Mouse (Mus musculus) heart, embryonic 13.5 days (tissue): ENCODE data around the gene Atp1a4. TPM values are rescaled to one million over a fixed set of nuclear protein-coding genes. Genes with fewer than 3 reads are reported as not detected.

Experiments used
- ATAC-seq: fragments of 200-750 bp; cut with Nextera tagmentation; 2 replicates; pipeline ENCODE4 v1.8.0; 2017; ENCODE audit warnings: moderate TSS enrichment; ENCODE audit not compliant: insufficient number of reproducible peaks, low FRiP score, low TSS enrichment; ENCODE audit errors: extremely low read depth
- H3K27ac ChIP-seq: fragments of 300-500 bp; sonication (generic); replicated peaks from 2 replicates; pipeline ENCODE4 v1.5.1; 2015; ENCODE audit warnings: moderate library complexity, mild to moderate bottlenecking, inconsistent platforms
- H3K27me3 ChIP-seq: fragments of 300-500 bp; sonication (generic); replicated peaks from 2 replicates; pipeline ENCODE4 v1.6.1; 2015; ENCODE audit warnings: mild to moderate bottlenecking, inconsistent platforms
- H3K36me3 ChIP-seq: fragments of 300-500 bp; sonication (generic); 2 replicates; pipeline ENCODE4 v1.6.1; 2015; ENCODE audit warnings: mild to moderate bottlenecking, inconsistent platforms
- H3K4me1 ChIP-seq: fragments of 300-500 bp; sonication (generic); 2 replicates; pipeline ENCODE4 v1.6.1; 2015; ENCODE audit warnings: inconsistent platforms
- H3K4me2 ChIP-seq: fragments of 300-500 bp; sonication (generic); 2 replicates; pipeline ENCODE4 v1.6.1; 2015; ENCODE audit warnings: inconsistent platforms, mild to moderate bottlenecking, moderate library complexity
- H3K4me3 ChIP-seq: fragments of 300-500 bp; sonication (generic); 2 replicates; pipeline ENCODE4 v1.5.1; 2015; ENCODE audit warnings: moderate library complexity, mild to moderate bottlenecking, inconsistent platforms
- H3K9ac ChIP-seq: fragments of 300-500 bp; sonication (generic); 2 replicates; pipeline ENCODE4 v1.6.1; 2015; ENCODE audit warnings: inconsistent platforms, mild to moderate bottlenecking, moderate library complexity
- H3K9me3 ChIP-seq: fragments of 300-500 bp; sonication (generic); 2 replicates; pipeline ENCODE4 v1.6.1; 2016; ENCODE audit warnings: inconsistent platforms
- WGBS: fragments of 180-500 bp; shearing (Covaris S2); methylation state at CpG from one replicate; pipeline ENCODE4 v1.1.7; 2015; ENCODE audit warnings: mixed read lengths; 5-methylcytosine and 5-hydroxymethylcytosine counted together
- polyA plus RNA-seq: library from polyadenylated mRNA; unstranded; fragments of >200 nt; fragmentation: Nextera tagmentation; extraction: Ambion mirVana; gene quantifications from 2 replicates; pipeline ENCODE4 v1.2.1, GENCODE M21; 2015

Gene Atp1a4
- 0.21 and 0.52 TPM in 2 replicates for polyA plus RNA-seq

DNA sequence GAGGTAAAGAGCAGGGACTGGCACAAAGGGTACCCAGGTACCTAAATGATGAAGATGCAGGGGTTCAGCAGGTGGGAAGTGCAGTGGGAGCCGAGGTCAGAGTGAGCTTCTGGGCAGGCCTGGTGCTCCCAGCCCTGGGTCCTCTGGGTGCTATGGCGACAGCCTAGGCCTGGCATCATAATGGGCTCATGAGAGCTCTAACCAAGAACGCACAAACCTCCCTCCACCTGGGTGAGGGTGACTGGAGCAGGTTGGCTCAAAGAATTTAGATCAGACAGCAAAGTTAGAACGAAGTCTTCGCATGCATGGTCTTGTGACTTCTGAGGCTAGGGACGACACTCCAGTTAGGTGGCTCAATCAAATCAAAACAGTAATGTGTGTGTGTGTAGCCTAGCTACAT lies at the start of gene Atp1a4:
Gene Atp1a4, minus strand, starts transcription at position 101 of the 400 bp plus-strand sequence.
- H3K27me3 ChIP-seq: no peaks in the 10 kb centered on the region
- H3K36me3 ChIP-seq: no peaks in the 10 kb centered on the region
- H3K4me2 ChIP-seq: no peak within 1 kb of the TSS
- H3K4me1 ChIP-seq: peaks cover 10% of the 10 kb centered on the region; the same call in 1 of the 2 replicates
- no peak for ATAC-seq
- H3K9ac ChIP-seq: no peak within 1 kb of the TSS
- H3K27ac ChIP-seq: no peak within 1 kb of the TSS
- no peaks in the 10 kb centered on the region for H3K9me3 ChIP-seq
- WGBS: 79% methylated on average over 6 of the region's 6 CpGs
- no peak within 1 kb of the TSS for H3K4me3 ChIP-seq

- 63% methylated on average over 10 of the region's 10 CpGs for WGBS
- Histone ChIP-seq H3K36me3 (no peaks in the 10 kb centered on the region), H3K4me2 (no peak overlapping the region), H3K27me3 (no peaks in the 10 kb centered on the region), H3K4me1 (peaks cover 33% of the 10 kb centered on the region), H3K4me3 (no peak overlapping the region), H3K9me3 (no peaks in the 10 kb centered on the region), H3K9ac (peak overlapping the region; percentile 29), H3K27ac (no peak overlapping the region)
- no peak for ATAC-seq
These were observed 49.7 kb upstream of the Atp1a4 start for GRCm38 (mm10) chr1:172307936-172308335.

GRCm38 (mm10) chr1:172306885-172307284 lies 48.7 kb upstream of the Atp1a4 start:
- H3K27ac ChIP-seq: no peak overlapping the region
- WGBS: 64% methylated on average over 5 of the region's 6 CpGs
- H3K36me3 ChIP-seq: no peaks in the 10 kb centered on the region
- H3K9ac ChIP-seq: no peak overlapping the region
- H3K4me2 ChIP-seq: no peak overlapping the region
- H3K9me3 ChIP-seq: no peaks in the 10 kb centered on the region
- no peak overlapping the region for H3K4me3 ChIP-seq
- no peak for ATAC-seq
- H3K4me1 ChIP-seq: peaks cover 39% of the 10 kb centered on the region
- H3K27me3 ChIP-seq: no peaks in the 10 kb centered on the region

- H3K4me3 ChIP-seq: no peak overlapping the region
- no peak overlapping the region for H3K9ac ChIP-seq
- no peak overlapping the region for H3K27ac ChIP-seq
- WGBS: 65% methylated on average over 4 of the region's 4 CpGs
- H3K27me3 ChIP-seq: no peaks in the 10 kb centered on the region
- no peaks in the 10 kb centered on the region for H3K9me3 ChIP-seq
- H3K4me2 ChIP-seq: no peak overlapping the region
- ATAC-seq: no peak
- no peaks in the 10 kb centered on the region for H3K36me3 ChIP-seq
- peaks cover 43% of the 10 kb centered on the region for H3K4me1 ChIP-seq
These were observed 48.0 kb upstream of the Atp1a4 start for GRCm38 (mm10) chr1:172306196-172306595.

- no peak overlapping the region for H3K4me3 ChIP-seq
- WGBS: 73% methylated on average over 3 of the region's 3 CpGs
- ATAC-seq: no peak
- peaks cover 43% of the 10 kb centered on the region for H3K4me1 ChIP-seq
- no peak overlapping the region for H3K4me2 ChIP-seq
- H3K9ac ChIP-seq: no peak overlapping the region
- H3K36me3 ChIP-seq: no peaks in the 10 kb centered on the region
- H3K27me3 ChIP-seq: no peaks in the 10 kb centered on the region
- H3K27ac ChIP-seq: no peak overlapping the region
- H3K9me3 ChIP-seq: no peaks in the 10 kb centered on the region
These were observed 47.4 kb upstream of the Atp1a4 start for GRCm38 (mm10) chr1:172305635-172306034.

- H3K4me1 ChIP-seq: peaks cover 43% of the 10 kb centered on the region
These were observed 46.9 kb upstream of the Atp1a4 start for GRCm38 (mm10) chr1:172305153-172305552.

GRCm38 (mm10) chr1:172304443-172304842 lies 46.2 kb upstream of the Atp1a4 start:
- WGBS: 39% methylated on average over 6 of the region's 6 CpGs
- no peak overlapping the region for H3K27ac ChIP-seq
- peaks cover 48% of the 10 kb centered on the region for H3K4me1 ChIP-seq

More at GRCm38 (mm10) chr1:172305153-172305552, 46.9 kb upstream of the Atp1a4 start:
- no peak overlapping the region for H3K9ac ChIP-seq
- H3K27me3 ChIP-seq: no peaks in the 10 kb centered on the region
- no peak overlapping the region for H3K27ac ChIP-seq
- 91% methylated on average over 2 of the region's 2 CpGs for WGBS
- no peak for ATAC-seq
- H3K4me3 ChIP-seq: no peak overlapping the region
- no peaks in the 10 kb centered on the region for H3K9me3 ChIP-seq
- no peak overlapping the region for H3K4me2 ChIP-seq
- H3K36me3 ChIP-seq: no peaks in the 10 kb centered on the region

DNA sequence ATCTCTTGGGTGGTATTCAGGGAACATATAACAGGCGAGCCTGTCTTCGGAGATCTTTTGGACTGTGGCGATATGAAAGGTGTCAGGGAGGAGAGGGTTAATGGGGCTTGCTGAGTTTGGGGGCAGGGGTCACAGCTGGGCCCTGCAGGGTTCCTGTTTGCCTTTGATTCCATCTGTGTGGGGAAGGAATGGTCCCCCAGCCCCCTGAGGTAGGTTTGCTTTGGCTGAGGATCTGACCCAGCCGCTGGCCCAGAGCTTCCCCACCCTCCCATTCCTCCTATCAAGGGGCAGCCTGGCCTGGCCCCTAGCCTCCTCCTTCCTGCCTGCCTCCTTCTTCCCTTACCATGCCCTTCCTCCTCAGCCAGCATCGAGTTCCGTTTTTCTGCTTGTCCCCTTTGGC lies 44.6 kb upstream of the Atp1a4 start:
- Histone ChIP-seq H3K9ac (no peak overlapping the region), H3K4me2 (no peak overlapping the region), H3K27me3 (no peaks in the 10 kb centered on the region), H3K9me3 (no peaks in the 10 kb centered on the region), H3K27ac (no peak overlapping the region), H3K4me1 (peaks cover 62% of the 10 kb centered on the region), H3K36me3 (no peaks in the 10 kb centered on the region), H3K4me3 (no peak overlapping the region)
- WGBS: 38% methylated on average over 6 of the region's 6 CpGs
- no peak for ATAC-seq

More at GRCm38 (mm10) chr1:172304443-172304842, 46.2 kb upstream of the Atp1a4 start:
- no peak for ATAC-seq
- no peak overlapping the region for H3K4me2 ChIP-seq
- no peaks in the 10 kb centered on the region for H3K36me3 ChIP-seq
- H3K9ac ChIP-seq: no peak overlapping the region
- no peaks in the 10 kb centered on the region for H3K27me3 ChIP-seq
- no peaks in the 10 kb centered on the region for H3K9me3 ChIP-seq
- H3K4me3 ChIP-seq: no peak overlapping the region

DNA sequence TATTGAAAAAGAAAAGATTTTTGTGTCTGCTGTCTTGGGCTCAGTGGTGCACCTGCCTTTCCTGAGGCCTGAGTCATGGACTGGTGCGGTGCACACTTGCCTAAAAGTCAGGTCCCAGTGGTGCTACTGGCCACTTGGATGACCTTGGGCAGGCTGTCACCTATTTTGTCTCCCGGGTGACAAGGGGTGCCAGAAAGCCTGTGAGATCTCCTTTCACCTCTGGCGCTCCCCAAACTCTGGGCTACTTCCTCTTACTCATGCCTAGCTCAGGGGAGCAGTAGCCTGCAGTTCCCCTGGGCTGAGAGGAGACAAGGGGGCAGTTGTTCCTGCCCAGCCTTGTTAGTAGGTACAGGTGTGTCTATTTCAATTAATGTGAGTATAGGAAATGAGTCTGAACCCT lies 44.1 kb upstream of the Atp1a4 start:
- Histone ChIP-seq H3K4me3 (no peak overlapping the region), H3K27me3 (no peaks in the 10 kb centered on the region), H3K4me1 (peaks cover 67% of the 10 kb centered on the region), H3K9ac (no peak overlapping the region), H3K27ac (no peak overlapping the region), H3K4me2 (no peak overlapping the region), H3K36me3 (no peaks in the 10 kb centered on the region), H3K9me3 (no peaks in the 10 kb centered on the region)
- WGBS: 58% methylated on average over 3 of the region's 3 CpGs
- ATAC-seq: no peak

GRCm38 (mm10) chr1:172301180-172301579 lies 43.0 kb upstream of the Atp1a4 start:
- H3K4me1 ChIP-seq: peaks cover 79% of the 10 kb centered on the region
- H3K4me2 ChIP-seq: no peak overlapping the region
- no peaks in the 10 kb centered on the region for H3K27me3 ChIP-seq
- peak overlapping the region; percentile 28; the same call in 1 of the 2 replicates for H3K9ac ChIP-seq
- H3K27ac ChIP-seq: peak overlapping the region; percentile 80
- no peaks in the 10 kb centered on the region for H3K9me3 ChIP-seq
- H3K4me3 ChIP-seq: no peak overlapping the region
- WGBS: 63% methylated on average over 12 of the region's 12 CpGs
- no peaks in the 10 kb centered on the region for H3K36me3 ChIP-seq
- ATAC-seq: no peak

- Histone ChIP-seq H3K27me3 (no peaks in the 10 kb centered on the region), H3K4me1 (peaks cover 88% of the 10 kb centered on the region), H3K4me2 (no peak overlapping the region), H3K9ac (peak overlapping the region; percentile 42; the same call in 1 of the 2 replicates), H3K9me3 (no peaks in the 10 kb centered on the region), H3K36me3 (no peaks in the 10 kb centered on the region), H3K4me3 (no peak overlapping the region), H3K27ac (peak overlapping the region; percentile 80)
- no peak for ATAC-seq
- 46% methylated on average over 5 of the region's 5 CpGs for WGBS
These were observed 42.0 kb upstream of the Atp1a4 start for GRCm38 (mm10) chr1:172300247-172300646.

- Histone ChIP-seq H3K36me3 (no peaks in the 10 kb centered on the region), H3K4me1 (peaks cover 92% of the 10 kb centered on the region), H3K9ac (peak overlapping the region; percentile 42), H3K4me3 (no peak overlapping the region), H3K27ac (peak overlapping the region; percentile 80), H3K9me3 (no peaks in the 10 kb centered on the region), H3K27me3 (no peaks in the 10 kb centered on the region), H3K4me2 (no peak overlapping the region)
- WGBS: 36% methylated on average over 7 of the region's 7 CpGs
- no peak for ATAC-seq
These were observed 41.3 kb upstream of the Atp1a4 start for GRCm38 (mm10) chr1:172299528-172299927.
